Mouse (Mus musculus) v-Abl transformed pro-B cells (cell line): ENCODE measurements around the gene E130114P18Rik.

Experiments
- in situ Hi-C, 2 experiments: fragments of 400-800 bp; cut with MboI; formaldehyde crosslinking; loops; one replicate each; pipeline ENCODE4 v1.15.1; 2025; ENCODE audit not compliant: unreplicated experiment in 2 of 2

E130114P18Rik gene

GRCm38 (mm10) chr4:97618668-97619373 is 159.1 kb downstream of the E130114P18Rik start:
- in situ Hi-C loops, result no loop called here

- in situ Hi-C loops, result no loop called here
Observed at GRCm38 (mm10) chr4:97615031-97615430, 162.8 kb downstream of the E130114P18Rik start.

- in situ Hi-C loops, result no loop called here
Observed at GRCm38 (mm10) chr4:97611251-97611847, 166.5 kb downstream of the E130114P18Rik start.

DNA sequence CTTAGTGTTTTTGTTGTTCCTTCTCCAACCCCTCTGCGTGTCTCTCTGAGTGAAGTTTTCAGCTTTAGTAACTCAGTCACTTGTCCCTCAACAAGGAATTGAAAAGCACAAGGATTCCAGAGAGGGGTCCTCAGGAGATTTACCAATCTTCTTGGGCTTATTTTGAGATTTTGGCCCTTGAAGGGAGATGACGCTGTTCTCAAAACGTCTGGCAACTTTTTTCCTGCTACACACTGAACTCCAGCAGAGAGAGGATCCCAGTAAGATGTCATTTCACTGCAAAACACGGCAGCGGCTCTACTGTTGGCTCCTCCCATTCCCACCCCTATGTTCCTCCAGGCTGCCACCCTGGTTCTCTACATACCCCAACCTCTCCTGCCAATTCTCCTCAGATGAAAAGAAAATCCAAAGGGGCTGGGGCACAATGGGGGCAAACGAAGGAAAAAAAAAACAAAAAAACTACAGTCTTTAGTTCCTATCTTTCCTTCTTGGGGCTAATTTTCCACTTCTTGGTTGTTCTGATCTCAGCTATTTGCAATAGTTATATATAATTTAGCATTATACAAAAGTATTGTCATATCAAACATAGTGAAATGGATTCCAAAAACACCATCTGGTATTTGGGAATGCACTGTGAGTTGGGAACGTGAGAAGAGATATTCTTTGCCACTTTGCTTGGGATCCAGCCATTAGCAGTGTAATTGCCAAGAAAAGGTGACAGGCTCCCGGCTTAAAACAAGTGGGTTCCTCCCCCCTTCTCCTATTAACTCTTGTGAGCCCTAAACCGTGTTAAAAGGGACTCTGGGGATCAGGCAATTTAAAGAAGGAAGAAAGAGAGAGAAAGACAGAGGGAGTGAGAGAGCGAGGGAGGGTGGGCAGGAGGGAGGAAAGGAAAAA is 167.8 kb downstream of the E130114P18Rik start:
- in situ Hi-C loops, result no loop called here

DNA sequence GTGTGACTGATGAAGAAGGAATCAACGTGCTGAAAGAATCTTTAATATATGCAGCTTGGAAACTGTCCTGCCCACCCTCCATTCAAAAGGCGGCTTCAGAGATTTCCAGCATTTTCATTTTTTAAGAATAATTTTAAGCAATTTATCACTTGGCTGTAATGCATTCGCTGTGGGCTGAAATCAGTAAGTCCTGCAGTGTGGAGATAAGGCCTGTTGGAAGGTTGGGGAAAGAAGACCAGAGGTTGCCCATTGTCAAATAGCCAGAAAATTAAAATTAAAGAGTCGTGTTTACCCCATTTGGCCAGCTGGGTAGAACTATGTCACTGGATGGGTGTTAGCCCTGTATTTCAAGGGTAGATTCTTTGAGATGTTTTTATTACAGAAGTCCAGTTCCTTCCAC is 168.5 kb downstream of the E130114P18Rik start:
- in situ Hi-C loops, result no loop called here

- in situ Hi-C loops, result no loop called here
Observed at GRCm38 (mm10) chr4:97608728-97609127, 169.2 kb downstream of the E130114P18Rik start.

DNA sequence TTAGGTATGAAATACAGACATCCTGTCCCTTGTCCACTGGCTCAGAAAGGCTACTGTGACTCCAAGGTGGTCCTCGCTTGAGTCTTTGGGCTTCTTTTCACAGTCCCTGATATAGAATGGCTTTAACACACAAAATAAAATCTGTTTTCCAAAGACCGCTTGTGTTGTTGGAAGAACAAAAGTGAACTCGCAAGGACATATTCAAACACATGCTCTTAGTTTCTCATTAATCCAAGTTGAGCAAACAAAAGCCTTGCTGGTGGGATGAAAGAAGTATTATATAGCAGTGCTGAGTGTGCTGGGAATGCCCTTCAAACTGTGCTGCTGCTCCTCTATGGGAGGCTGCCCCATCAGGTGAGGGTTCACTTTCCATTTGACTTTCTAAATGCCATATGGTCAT is 169.7 kb downstream of the E130114P18Rik start:
- in situ Hi-C loops, result no loop called here

DNA sequence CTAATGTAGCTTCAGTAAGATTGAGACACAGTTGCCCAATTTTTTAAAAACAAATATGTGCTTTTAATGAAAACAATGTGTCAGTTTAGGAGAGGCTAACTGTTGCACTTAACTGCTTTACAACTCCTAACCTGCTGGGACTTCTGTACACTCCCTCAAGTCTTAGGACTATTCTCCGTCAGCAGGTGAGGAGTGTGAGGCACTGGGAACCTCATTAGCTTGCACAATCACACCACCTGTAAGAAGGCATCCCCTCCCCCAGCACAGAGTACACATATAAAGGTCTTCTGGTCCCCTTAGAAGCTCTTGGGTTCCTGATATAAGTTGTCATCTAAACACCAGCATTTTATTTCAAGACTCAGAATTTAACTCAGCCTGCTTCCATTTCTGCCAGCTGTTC is 170.7 kb downstream of the E130114P18Rik start:
- in situ Hi-C loops, result no loop called here

GRCm38 (mm10) chr4:97606524-97606923 is 171.4 kb downstream of the E130114P18Rik start:
- in situ Hi-C loops, result no loop called here

DNA sequence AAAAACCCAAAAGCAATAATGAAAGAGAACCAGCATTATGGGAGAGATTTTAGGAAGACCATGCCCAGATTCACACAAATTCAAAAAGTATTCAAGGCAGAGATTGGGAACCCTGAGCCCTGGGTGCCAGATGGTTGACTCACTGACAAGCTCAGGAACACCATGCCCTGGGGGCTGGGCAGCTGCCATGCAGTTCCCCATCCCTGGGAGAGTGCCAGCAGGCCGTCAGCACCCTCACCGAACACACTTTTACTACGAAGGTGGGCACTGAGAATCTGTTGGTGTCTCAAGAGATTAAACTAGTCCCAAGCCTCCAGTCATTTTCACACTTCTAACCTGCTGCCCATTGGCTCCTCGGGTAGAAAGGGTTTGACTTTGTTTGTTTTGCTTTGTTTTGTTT is 175.3 kb downstream of the E130114P18Rik start:
- in situ Hi-C loops, result no loop called here

DNA sequence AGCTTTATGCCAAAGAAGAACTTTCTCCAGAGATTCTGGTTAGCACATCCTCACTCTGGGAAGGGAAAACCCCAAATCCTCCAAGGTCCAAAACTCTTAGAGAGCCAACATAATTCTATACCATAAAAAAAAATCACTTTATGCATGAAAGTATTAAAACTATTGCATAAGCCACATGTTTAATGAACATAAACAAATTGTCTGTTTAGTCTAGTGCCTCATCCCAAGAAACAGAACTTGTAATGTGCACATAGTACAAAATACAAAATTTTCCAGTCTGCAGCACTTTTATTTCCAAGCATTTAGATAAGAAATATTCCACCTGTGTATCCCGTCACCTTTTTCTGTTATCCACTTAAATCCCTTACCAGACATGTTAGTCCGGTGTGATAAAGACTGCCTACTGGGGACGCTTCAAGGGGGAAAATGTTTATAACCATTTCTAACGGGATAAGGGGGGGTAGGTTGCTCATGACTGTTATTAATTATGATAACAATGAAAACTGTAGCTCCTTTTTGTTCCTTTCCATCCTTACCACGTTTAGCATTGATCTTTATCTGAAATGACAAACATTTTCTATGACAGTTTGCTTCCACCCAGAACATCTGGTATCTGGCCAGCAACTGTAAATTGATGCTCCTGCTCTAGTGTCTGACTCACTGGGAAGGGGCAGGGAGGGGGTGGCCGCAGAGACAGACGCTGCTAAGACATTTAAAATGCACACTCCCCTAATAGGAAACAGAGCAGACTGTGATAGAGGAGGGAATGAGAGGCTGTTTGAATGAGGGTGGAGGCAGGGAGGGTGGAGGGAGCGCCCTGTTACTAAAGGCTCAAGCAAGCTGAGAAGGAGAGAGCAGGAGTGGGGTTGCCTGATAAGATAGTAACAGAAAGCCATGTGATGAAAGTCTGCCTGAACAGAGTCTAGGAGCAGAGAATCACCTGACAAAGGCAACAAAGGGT is 176.7 kb downstream of the E130114P18Rik start:
- in situ Hi-C loops, result no loop called here

- in situ Hi-C loops, result no loop called here
Observed at GRCm38 (mm10) chr4:97597443-97597842, 180.4 kb downstream of the E130114P18Rik start.

DNA sequence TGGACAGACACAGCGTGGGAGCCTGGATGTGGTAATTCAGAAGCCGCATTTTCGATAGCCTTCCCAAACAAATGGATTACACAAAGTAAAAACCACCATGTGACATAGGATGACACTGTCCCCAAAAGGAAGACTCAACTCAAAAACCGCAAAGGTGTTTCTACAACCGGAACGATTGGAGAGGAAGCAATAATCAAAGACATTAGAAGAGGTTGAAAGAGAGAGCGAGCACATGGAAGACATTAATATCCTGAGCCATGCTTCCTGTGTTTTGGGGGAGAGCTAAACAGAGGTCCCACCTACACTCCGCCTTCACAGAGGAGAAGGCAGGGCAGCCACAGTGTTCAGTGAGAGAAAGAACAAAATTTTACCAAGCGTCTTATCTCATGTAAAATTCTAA is 181.5 kb downstream of the E130114P18Rik start:
- in situ Hi-C loops, result no loop called here

DNA sequence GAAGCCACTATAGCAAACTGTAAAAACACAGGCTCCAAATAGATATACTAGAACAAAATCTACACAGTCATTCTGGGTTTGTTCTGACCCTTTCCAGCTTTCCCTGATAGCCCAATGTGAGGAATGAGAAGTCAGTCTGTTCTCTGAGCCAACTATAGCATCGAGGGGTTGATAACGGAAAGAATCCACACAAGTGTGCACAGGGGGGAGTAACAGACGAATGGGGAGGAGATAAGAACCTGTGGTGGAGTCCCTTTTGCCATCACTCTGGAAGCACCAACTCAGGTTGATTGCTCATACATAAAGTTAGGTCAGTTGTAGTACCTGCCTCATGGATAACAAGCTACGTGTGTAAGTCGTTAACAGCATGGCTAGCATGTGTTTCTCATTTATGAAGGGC is 184.0 kb downstream of the E130114P18Rik start:
- in situ Hi-C loops, result no loop called here

DNA sequence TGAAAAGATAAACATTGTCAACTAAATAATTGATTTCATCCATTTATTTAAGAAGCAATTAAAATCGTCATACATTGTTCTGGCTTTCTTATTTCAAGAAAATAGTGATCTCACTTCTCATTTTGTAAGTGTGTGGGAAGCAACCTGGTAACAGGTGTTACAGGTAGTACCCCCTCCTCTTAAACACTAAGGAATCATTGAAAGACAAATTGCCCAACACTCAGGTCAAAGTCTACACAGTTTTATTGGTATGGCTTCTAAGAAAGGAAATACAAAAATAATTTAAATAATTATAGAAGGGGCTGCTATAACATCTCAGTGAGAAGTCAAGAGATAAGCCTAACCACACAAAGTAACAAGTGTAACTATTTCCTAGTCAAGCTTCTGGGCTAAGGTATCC is 188.1 kb downstream of the E130114P18Rik start:
- in situ Hi-C loops, result no loop called here

DNA sequence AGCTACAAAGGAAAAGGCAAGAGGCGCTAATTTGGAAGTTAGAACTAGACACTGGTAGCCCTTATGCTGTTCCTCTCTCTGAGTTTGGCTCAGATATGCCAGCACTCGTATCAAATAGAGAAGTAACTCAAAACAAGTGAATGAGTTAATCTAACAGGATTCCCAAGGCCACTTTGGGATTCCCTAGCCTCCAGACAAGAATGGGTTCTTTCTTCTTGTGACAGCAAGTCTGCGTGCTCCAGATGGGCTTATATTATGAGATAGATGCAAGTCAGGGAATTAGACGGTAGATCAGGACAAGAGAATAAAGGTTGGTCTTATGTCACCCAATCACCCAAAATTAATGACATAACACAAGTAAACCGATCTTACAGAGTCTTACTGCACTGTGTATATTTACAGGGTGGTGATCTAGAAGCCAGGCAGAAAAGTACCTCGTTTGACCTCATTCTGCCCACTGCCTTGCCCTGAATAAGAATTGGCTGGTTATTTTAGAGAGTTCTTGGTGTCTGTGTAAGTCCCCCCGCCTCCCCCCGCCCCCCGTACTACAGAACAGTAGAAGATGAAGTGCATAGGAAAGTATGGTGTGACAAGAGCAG is 190.4 kb downstream of the E130114P18Rik start:
- in situ Hi-C loops, result no loop called here

DNA sequence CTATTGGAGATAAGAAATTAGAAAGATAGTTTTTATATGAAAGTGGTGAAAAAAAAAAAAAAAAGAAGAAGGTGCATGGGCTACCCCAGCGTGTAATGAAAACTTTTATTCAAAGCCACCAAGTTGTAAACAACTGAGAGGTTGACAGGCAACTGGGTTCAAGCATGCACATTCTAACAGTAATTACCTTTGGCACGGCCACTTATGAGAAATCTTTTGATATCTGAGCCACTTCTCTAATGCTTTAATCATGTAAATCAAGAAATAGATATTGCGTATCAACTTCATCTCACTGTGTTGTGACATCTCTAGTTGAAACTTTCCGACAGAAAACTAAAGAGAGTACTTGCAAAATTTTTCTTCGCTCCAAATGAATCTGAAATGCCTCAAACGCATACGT is 192.7 kb downstream of the E130114P18Rik start:
- in situ Hi-C loops, result no loop called here

GRCm38 (mm10) chr4:97584445-97585130 is 193.3 kb downstream of the E130114P18Rik start:
- in situ Hi-C loops, result no loop called here

DNA sequence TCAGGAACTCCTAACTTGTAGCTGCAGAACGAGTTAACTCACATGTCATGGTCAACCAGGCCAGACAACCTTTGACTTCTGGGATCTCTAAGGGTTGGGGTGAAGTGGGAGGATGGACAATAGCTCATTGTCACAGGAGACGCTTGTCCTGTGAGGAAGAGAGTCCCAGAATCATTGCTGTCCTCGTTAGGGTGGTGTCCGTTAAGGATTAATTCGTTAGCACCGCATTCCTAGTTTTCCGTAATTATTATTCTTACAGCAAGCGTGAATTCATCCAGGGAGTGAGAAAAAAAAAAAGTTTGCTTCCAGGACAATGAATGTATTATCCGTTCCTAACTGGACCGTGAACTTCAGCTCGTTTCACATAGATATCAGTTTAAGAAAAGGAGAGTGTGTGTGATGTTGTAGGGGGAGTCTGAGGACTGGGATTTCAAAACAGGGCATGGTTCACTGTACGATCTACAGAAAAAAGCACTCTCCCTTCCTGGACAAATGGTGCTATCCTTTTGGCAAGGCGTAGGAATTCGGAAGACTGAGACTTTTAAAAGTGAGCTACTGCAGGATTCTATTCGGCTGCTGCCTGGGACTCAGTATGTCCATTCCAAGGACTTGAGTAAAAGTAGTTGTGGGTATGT is 195.0 kb downstream of the E130114P18Rik start:
- in situ Hi-C loops, result no loop called here
